Mouse (Mus musculus) stomach, embryonic 14.5 days (tissue): Measurements from ENCODE around the gene Iffo2. TPM values are rescaled to one million over a fixed set of nuclear protein-coding genes. Genes with fewer than 3 reads are reported as not detected.

Experiments used
- ATAC-seq: fragments of 200-750 bp; cut with Nextera tagmentation; 2 replicates; pipeline ENCODE4 v1.8.0; 2017; ENCODE audit warnings: low read depth, moderate TSS enrichment; ENCODE audit not compliant: insufficient number of reproducible peaks, insufficient read depth, low FRiP score
- H3K27ac ChIP-seq: fragments of 300-500 bp; sonication (generic); 2 replicates; pipeline ENCODE4 v1.5.1; 2014; ENCODE audit warnings: mild to moderate bottlenecking, low read length, moderate library complexity, mixed read lengths
- H3K27me3 ChIP-seq: fragments of 300-500 bp; sonication (generic); 2 replicates; pipeline ENCODE4 v1.6.1; 2014; ENCODE audit warnings: low read length, control low read depth, mixed read lengths; ENCODE audit not compliant: control insufficient read depth, insufficient read depth
- H3K36me3 ChIP-seq: fragments of 300-500 bp; sonication (generic); 2 replicates; pipeline ENCODE4 v1.6.1; 2014; ENCODE audit warnings: mild to moderate bottlenecking, control low read depth, low read length, moderate library complexity, mixed read lengths; ENCODE audit not compliant: control insufficient read depth, insufficient read depth
- H3K4me1 ChIP-seq: fragments of 300-500 bp; sonication (generic); 2 replicates; pipeline ENCODE4 v1.6.1; 2014; ENCODE audit warnings: low read length, control low read depth, mixed read lengths; ENCODE audit not compliant: control insufficient read depth, insufficient read depth
- H3K4me2 ChIP-seq: fragments of 300-500 bp; sonication (generic); replicated peaks from 2 replicates; pipeline ENCODE4 v1.6.1; 2014; ENCODE audit warnings: low read depth, low read length, control low read depth
- H3K4me3 ChIP-seq: fragments of 300-500 bp; sonication (generic); 2 replicates; pipeline ENCODE4 v1.5.1; 2014; ENCODE audit warnings: low read depth, low read length, control low read depth
- H3K9ac ChIP-seq: fragments of 300-500 bp; sonication (generic); replicated peaks from 2 replicates; pipeline ENCODE4 v1.6.1; 2014; ENCODE audit warnings: low read depth, mild to moderate bottlenecking, control low read depth, low read length, moderate library complexity, mixed read lengths
- H3K9me3 ChIP-seq: fragments of 300-500 bp; sonication (generic); 2 replicates; pipeline ENCODE4 v1.6.1; 2016; ENCODE audit warnings: low read depth, low read length, control low read depth; ENCODE audit not compliant: control insufficient read depth
- WGBS: fragments of 180-500 bp; shearing (Covaris S2); extraction: QIAGEN DNeasy Blood & Tissue Kit; methylation state at CpG from one replicate; pipeline ENCODE4 v1.1.7; 2014; 5-methylcytosine and 5-hydroxymethylcytosine counted together
- polyA plus RNA-seq: library from polyadenylated mRNA; unstranded; fragments of >200 nt; fragmentation: Nextera tagmentation; extraction: Ambion mirVana; gene quantifications from 2 replicates; pipeline ENCODE4 v1.2.1, GENCODE M21; 2014

Gene Iffo2
- polyA plus RNA-seq, 1 experiment from 2014 or later = 6.1 TPM

DNA sequence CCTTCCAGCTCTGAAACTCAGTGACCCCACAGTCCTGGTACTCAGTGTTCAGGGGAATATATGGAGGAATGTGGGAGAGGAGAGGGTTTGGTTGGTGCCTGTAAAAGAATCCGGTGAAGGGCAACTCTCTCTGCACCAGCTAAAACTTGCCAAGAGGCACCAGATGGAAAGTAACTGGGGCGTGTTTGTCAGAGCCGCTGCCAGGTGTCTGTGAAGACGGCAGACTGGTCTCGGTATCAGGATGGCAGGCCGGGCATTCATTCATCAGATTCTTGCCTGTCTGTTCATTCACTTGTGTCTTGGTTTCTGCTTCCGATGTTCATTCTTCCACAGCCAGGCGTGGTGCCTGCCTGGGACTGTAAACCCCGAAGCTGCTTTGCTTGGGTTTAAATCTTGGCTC lies 6.4 kb downstream of the Iffo2 start:
- no peaks in the 10 kb centered on the region for H3K9me3 ChIP-seq
- no peak overlapping the region for H3K4me3 ChIP-seq
- H3K27ac ChIP-seq = no peak overlapping the region
- no peak overlapping the region for H3K4me2 ChIP-seq
- no peak for ATAC-seq
- H3K9ac ChIP-seq = no peak overlapping the region
- no peaks in the 10 kb centered on the region for H3K36me3 ChIP-seq
- no peaks in the 10 kb centered on the region for H3K27me3 ChIP-seq
- peaks cover 15% of the 10 kb centered on the region; the same call in 1 of the 2 replicates for H3K4me1 ChIP-seq
- WGBS = 84% methylated on average over 9 of the region's 9 CpGs

- H3K4me1 ChIP-seq = peaks cover 2% of the 10 kb centered on the region; the same call in 1 of the 2 replicates
- no peaks in the 10 kb centered on the region for H3K27me3 ChIP-seq
- H3K36me3 ChIP-seq = no peaks in the 10 kb centered on the region
- H3K9me3 ChIP-seq = no peaks in the 10 kb centered on the region
- no peak overlapping the region for H3K9ac ChIP-seq
- H3K4me3 ChIP-seq = no peak overlapping the region
- ATAC-seq = no peak
- H3K4me2 ChIP-seq = no peak overlapping the region
- H3K27ac ChIP-seq = no peak overlapping the region
- 91% methylated on average over 7 of the region's 7 CpGs for WGBS
Observed at GRCm38 (mm10) chr4:139540784-139541183, 10.4 kb downstream of the Iffo2 start.

DNA sequence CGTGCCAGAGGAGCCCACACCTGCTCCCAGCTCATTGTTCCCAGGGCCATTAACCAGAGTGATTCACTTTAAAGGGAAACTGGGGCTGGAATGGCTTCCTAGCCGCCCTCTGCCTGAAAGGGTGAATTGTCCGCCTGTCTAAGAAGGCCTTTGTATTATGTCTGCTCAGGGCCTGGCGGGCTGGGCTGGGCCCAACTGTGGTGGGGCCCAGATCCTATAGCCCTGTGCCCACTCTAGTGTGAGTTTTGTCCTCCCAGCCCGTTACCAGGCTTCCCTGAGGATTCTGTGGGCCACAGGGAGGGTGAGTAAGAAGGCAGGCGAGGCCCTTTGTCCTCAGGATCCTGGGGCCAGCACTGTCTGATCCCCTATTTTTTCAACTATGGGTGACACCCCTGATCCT lies 15.4 kb downstream of the Iffo2 start:
- H3K4me1 ChIP-seq = no peaks in the 10 kb centered on the region
- H3K27me3 ChIP-seq = no peaks in the 10 kb centered on the region
- no peak overlapping the region for H3K9ac ChIP-seq
- H3K4me2 ChIP-seq = no peak overlapping the region
- no peak overlapping the region for H3K4me3 ChIP-seq
- ATAC-seq = no peak
- no peak overlapping the region for H3K27ac ChIP-seq
- no peaks in the 10 kb centered on the region for H3K36me3 ChIP-seq
- H3K9me3 ChIP-seq = no peaks in the 10 kb centered on the region
- 73% methylated on average over 6 of the region's 6 CpGs for WGBS

GRCm38 (mm10) chr4:139549448-139549847 lies 19.1 kb downstream of the Iffo2 start:
- no peaks in the 10 kb centered on the region for H3K27me3 ChIP-seq
- H3K9me3 ChIP-seq = no peaks in the 10 kb centered on the region
- H3K36me3 ChIP-seq = no peaks in the 10 kb centered on the region
- no peak overlapping the region for H3K9ac ChIP-seq
- H3K4me3 ChIP-seq = no peak overlapping the region
- ATAC-seq = no peak
- no peaks in the 10 kb centered on the region for H3K4me1 ChIP-seq
- no peak overlapping the region for H3K27ac ChIP-seq
- no peak overlapping the region for H3K4me2 ChIP-seq
- 57% methylated on average over 7 of the region's 7 CpGs for WGBS

GRCm38 (mm10) chr4:139555235-139555634 lies 24.9 kb downstream of the Iffo2 start:
- WGBS = 80% methylated on average over 11 of the region's 11 CpGs
- no peaks in the 10 kb centered on the region for H3K9me3 ChIP-seq
- no peak overlapping the region for H3K4me2 ChIP-seq
- H3K4me1 ChIP-seq = no peaks in the 10 kb centered on the region
- no peak overlapping the region for H3K9ac ChIP-seq
- H3K27me3 ChIP-seq = no peaks in the 10 kb centered on the region
- H3K36me3 ChIP-seq = no peaks in the 10 kb centered on the region
- H3K4me3 ChIP-seq = no peak overlapping the region
- H3K27ac ChIP-seq = no peak overlapping the region
- no peak for ATAC-seq

- peak overlapping the region; percentile 12; the same call in 1 of the 2 replicates for H3K4me2 ChIP-seq
- WGBS = 65% methylated on average over 19 of the region's 19 CpGs
- ATAC-seq = no peak
- H3K4me1 ChIP-seq = no peaks in the 10 kb centered on the region
- no peaks in the 10 kb centered on the region for H3K36me3 ChIP-seq
- no peak overlapping the region for H3K4me3 ChIP-seq
- no peak overlapping the region for H3K27ac ChIP-seq
- no peaks in the 10 kb centered on the region for H3K9me3 ChIP-seq
- no peak overlapping the region for H3K9ac ChIP-seq
- H3K27me3 ChIP-seq = no peaks in the 10 kb centered on the region
Observed at GRCm38 (mm10) chr4:139555951-139556350, 25.6 kb downstream of the Iffo2 start.

- 82% methylated on average over 15 of the region's 15 CpGs for WGBS
- H3K27me3 ChIP-seq = no peaks in the 10 kb centered on the region
- H3K36me3 ChIP-seq = no peaks in the 10 kb centered on the region
- H3K9ac ChIP-seq = no peak overlapping the region
- H3K9me3 ChIP-seq = no peaks in the 10 kb centered on the region
- no peak for ATAC-seq
- no peak overlapping the region for H3K4me3 ChIP-seq
- no peaks in the 10 kb centered on the region for H3K4me1 ChIP-seq
- no peak overlapping the region for H3K4me2 ChIP-seq
- no peak overlapping the region for H3K27ac ChIP-seq
Observed at GRCm38 (mm10) chr4:139568361-139568760, 38.0 kb downstream of the Iffo2 start.

DNA sequence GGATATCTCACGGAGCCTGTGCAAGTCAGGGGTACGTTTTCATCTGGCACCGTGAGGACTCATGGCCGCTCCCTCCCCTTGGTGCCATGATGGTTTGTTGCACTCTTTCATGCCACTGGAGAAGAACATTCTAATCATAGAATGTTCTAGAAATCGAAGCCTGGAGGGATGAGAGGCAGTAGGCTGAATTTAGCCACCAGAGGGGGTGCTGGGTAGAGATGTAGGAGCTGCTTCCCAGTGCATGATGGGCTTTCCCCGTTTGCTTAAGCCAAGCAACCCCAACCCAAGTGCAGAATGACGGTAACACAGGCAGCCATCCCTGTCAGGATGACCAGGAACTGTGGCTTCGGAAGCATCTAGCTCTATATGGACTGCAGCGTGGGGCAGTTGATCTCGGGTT lies 40.4 kb downstream of the Iffo2 start:
- Histone ChIP-seq H3K27ac (no peak overlapping the region), H3K4me1 (peaks cover 6% of the 10 kb centered on the region), H3K36me3 (no peaks in the 10 kb centered on the region), H3K9ac (no peak overlapping the region), H3K4me3 (no peak overlapping the region), H3K4me2 (no peak overlapping the region), H3K9me3 (no peaks in the 10 kb centered on the region), H3K27me3 (no peaks in the 10 kb centered on the region)
- 78% methylated on average over 10 of the region's 10 CpGs for WGBS
- ATAC-seq = no peak

DNA sequence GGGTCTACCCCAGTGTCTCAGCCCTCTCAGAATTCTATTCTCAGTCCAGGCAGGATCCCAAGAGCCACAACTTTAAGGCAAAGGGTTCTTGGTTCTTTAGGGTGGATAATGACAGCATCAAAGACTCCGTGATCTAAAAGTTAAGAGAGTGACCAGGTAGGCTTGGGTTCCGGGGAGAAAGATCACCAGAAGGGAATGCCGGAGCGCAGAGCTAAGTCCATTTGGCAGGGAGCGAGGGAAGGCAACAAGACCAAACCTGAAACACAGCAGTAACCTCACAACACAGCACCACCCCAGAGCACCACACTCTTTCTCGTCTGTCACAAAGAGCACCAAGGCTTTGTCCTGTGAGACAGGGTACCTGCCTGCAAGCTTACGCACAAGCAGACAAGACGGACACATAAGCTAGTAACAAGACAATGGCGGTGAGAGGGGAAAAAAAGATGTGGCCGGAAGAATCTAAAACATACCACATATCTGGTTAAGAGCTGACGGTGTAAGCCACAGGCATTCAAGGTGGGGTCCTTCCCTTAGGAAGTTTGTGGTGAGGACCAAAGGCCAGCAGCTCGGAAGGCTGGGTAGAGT lies 42.7 kb downstream of the Iffo2 start:
- Histone ChIP-seq H3K36me3 (no peaks in the 10 kb centered on the region), H3K27ac (no peak overlapping the region), H3K27me3 (no peaks in the 10 kb centered on the region), H3K9me3 (no peaks in the 10 kb centered on the region), H3K4me3 (no peak overlapping the region), H3K4me1 (peaks cover 25% of the 10 kb centered on the region), H3K4me2 (no peak overlapping the region), H3K9ac (no peak overlapping the region)
- no peak for ATAC-seq
- WGBS = 86% methylated on average over 12 of the region's 12 CpGs
